In the genomic region with DNA sequence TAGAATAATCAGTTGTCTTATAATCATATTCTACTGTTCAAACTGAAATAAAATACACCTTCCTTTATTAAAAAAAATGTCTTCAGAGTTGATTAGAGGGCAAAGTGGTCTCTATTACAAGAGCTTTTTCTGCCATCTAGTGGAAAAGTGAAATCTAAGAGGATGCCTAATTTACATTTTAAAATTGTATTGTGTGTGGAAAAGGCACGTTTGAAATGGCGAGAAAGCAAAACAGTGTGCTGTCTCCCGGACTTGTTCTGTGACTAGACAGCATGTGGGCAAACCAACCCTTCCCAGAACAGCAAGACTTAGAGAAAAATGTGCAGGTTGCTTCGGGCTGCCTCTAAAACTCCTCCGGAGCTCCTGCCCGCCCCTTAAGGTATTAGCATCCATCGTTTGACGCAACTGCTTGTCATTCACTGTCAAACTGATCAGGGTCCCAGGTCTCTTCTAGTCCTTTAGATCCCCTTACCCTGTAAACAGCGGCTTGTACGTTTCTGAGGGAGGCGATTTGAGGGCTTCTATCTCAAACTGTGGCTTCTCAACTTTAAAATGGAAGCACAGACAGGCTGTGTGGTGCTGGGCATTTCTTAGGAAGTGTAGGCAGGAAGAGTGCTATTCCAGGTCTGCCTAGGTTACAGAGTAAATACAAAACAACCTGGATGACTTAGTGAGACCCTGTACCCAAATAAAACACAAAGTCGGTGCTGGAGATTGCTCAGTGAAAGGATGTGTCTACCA, we compare ENCODE assay signal across 1 mouse cellular context.
TF ChIP-seq lines count a peak whose summit lies in the region.

No protein-coding gene starts in this region.

TF ChIP-seq in MEL, 35 proteins besides CTCF, POLR2A, EP300 and RAD21:
- TF ChIP-seq RCOR1 (IDR thresholded peaks at IDR 0.05; ENCODE audit: low read depth, low read length) (no peak), SMC3 (IDR thresholded peaks at IDR 0.05; ENCODE audit: low read depth, low read length) (peak; percentile 54), BHLHE40 (IDR thresholded peaks at IDR 0.05; ENCODE audit: borderline replicate concordance, low read depth, low read length) (no peak), MAZ (IDR thresholded peaks at IDR 0.05; ENCODE audit: low read depth, low read length) (no peak), NRF1 (IDR thresholded peaks at IDR 0.05; ENCODE audit: insufficient read depth, low read depth, low read length, poor library complexity, severe bottlenecking) (no peak), ZC3H11A (IDR thresholded peaks at IDR 0.05; ENCODE audit: low read depth, low read length) (peak; percentile 62), JUND (IDR thresholded peaks at IDR 0.05; ENCODE audit: low read depth, low read length) (no peak), ELF1 (IDR thresholded peaks at IDR 0.05; ENCODE audit: low read depth, low read length) (no peak), ZNF384 (IDR thresholded peaks at IDR 0.05; ENCODE audit: low read depth, low read length) (no peak)
TF ChIP-seq in MEL: peak in this region for 2.
